Mouse (Mus musculus) midbrain, embryonic 16.5 days (tissue): Measurements from ENCODE around the gene Ttc28. TPM values are rescaled to one million over a fixed set of nuclear protein-coding genes. Genes with fewer than 3 reads are reported as not detected.

Source experiments
- ATAC-seq: fragments of 200-750 bp; cut with Nextera tagmentation; 2 replicates; pipeline ENCODE4 v1.8.0; 2017; ENCODE audit warnings: moderate TSS enrichment
- H3K27ac ChIP-seq: fragments of 300-500 bp; sonication (generic); 2 replicates; pipeline ENCODE4 v1.5.1; 2014; ENCODE audit warnings: mild to moderate bottlenecking, low read length, mixed read lengths
- H3K27me3 ChIP-seq: fragments of 300-500 bp; sonication (generic); 2 replicates; pipeline ENCODE4 v1.6.1; 2014; ENCODE audit warnings: low read depth, low read length, mixed read lengths; ENCODE audit not compliant: control insufficient read depth, insufficient read depth
- H3K36me3 ChIP-seq: fragments of 300-500 bp; sonication (generic); 2 replicates; pipeline ENCODE4 v1.6.1; 2014; ENCODE audit warnings: mild to moderate bottlenecking, low read length, moderate library complexity, mixed read lengths; ENCODE audit not compliant: control insufficient read depth, insufficient read depth
- H3K4me1 ChIP-seq: fragments of 300-500 bp; sonication (generic); 2 replicates; pipeline ENCODE4 v1.6.1; 2014; ENCODE audit warnings: mild to moderate bottlenecking, low read length, mixed read lengths; ENCODE audit not compliant: control insufficient read depth, insufficient read depth
- H3K4me2 ChIP-seq: fragments of 300-500 bp; sonication (generic); 2 replicates; pipeline ENCODE4 v1.6.1; 2014; ENCODE audit warnings: mild to moderate bottlenecking, low read length, mixed read lengths
- H3K4me3 ChIP-seq: fragments of 300-500 bp; sonication (generic); 2 replicates; pipeline ENCODE4 v1.5.1; 2014; ENCODE audit warnings: low read depth, mild to moderate bottlenecking, low read length, moderate library complexity, mixed read lengths
- H3K9ac ChIP-seq: fragments of 300-500 bp; sonication (generic); 2 replicates; pipeline ENCODE4 v1.6.1; 2014; ENCODE audit warnings: low read depth, low read length, mixed read lengths
- H3K9me3 ChIP-seq: fragments of 300-500 bp; sonication (generic); replicated peaks from 2 replicates; pipeline ENCODE4 v1.6.1; 2014; ENCODE audit warnings: mild to moderate bottlenecking, low read length, mixed read lengths; ENCODE audit not compliant: control insufficient read depth, poor library complexity, severe bottlenecking
- WGBS: fragments of 180-500 bp; shearing (Covaris S2); extraction: QIAGEN DNeasy Blood & Tissue Kit; methylation state at CpG from one replicate; pipeline ENCODE4 v1.1.7; 2014; 5-methylcytosine and 5-hydroxymethylcytosine counted together
- polyA plus RNA-seq: library from polyadenylated mRNA; unstranded; fragments of >200 nt; fragmentation: Nextera tagmentation; extraction: Ambion mirVana; gene quantifications from 2 replicates; pipeline ENCODE4 v1.2.1, GENCODE M21; 2015

Gene Ttc28
- polyA plus RNA-seq, 1 experiment from 2014 or later: 16.6 TPM

DNA sequence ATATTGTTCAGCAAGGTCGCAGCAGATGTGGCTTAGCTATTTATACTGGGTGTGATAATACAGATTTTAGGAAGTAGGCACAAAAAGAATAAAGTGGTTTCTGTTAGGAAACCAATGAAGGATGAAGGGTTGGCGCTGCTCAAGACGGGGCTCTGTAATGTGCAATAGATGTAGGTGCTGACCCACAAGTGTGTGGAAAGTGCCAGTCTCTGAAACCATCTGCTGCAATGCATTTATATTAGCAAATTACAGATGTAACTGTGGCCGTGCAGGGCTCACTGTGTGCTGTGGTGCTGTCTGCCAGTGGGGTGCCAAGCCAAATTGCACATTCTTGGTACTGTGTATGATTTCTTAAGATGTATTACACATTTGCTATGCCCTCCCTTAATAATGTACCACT is 81.3 kb downstream of the Ttc28 start:
- WGBS: 59% methylated on average over 4 of the region's 4 CpGs
- no peaks in the 10 kb centered on the region for H3K27me3 ChIP-seq
- no peak overlapping the region for H3K27ac ChIP-seq

GRCm38 (mm10) chr5:110967483-110968055 is 88.0 kb downstream of the Ttc28 start:
- no peak overlapping the region for H3K4me3 ChIP-seq
- H3K27ac ChIP-seq: 0 out of 2 replicates have a peak overlapping the region, but pooled peaks have one; percentile 26
- no peaks in the 10 kb centered on the region for H3K36me3 ChIP-seq
- no peaks in the 10 kb centered on the region for H3K9me3 ChIP-seq
- ATAC-seq: no peak
- H3K4me1 ChIP-seq: no peaks in the 10 kb centered on the region
- no peak overlapping the region for H3K9ac ChIP-seq
- H3K27me3 ChIP-seq: no peaks in the 10 kb centered on the region
- H3K4me2 ChIP-seq: no peak overlapping the region
- 67% methylated on average over 11 of the region's 11 CpGs for WGBS

More for the DNA sequence above, 81.3 kb downstream of the Ttc28 start:
- Histone ChIP-seq H3K9me3 (no peaks in the 10 kb centered on the region), H3K9ac (no peak overlapping the region), H3K4me3 (no peak overlapping the region), H3K36me3 (no peaks in the 10 kb centered on the region), H3K4me2 (no peak overlapping the region), H3K4me1 (no peaks in the 10 kb centered on the region; the same call in 1 of the 2 replicates)
- no peak for ATAC-seq

DNA sequence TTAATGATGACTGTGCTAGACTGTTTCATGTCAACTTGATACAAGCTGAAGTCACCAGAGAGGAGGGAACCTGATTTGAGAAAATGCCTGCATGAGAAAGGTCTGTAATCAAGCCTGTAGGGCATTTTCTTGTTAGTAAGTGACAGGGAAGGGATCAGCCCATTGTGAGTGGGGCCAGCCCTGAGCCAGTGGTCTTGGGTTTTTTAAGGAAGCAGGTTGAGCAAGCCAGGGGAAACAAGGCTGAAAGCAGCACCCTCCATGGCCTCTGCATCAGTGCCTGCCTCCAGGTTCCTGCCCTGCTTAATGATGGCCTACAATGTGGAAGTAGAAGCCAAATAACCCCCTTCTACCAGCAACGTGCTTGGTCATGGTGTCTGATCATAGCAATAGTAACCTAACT is 89.0 kb downstream of the Ttc28 start:
- Histone ChIP-seq H3K4me1 (no peaks in the 10 kb centered on the region), H3K27ac (no peak overlapping the region), H3K9ac (no peak overlapping the region), H3K4me3 (no peak overlapping the region), H3K4me2 (no peak overlapping the region), H3K9me3 (no peaks in the 10 kb centered on the region), H3K27me3 (no peaks in the 10 kb centered on the region), H3K36me3 (no peaks in the 10 kb centered on the region)
- 54% methylated on average over 1 of the region's 1 CpGs for WGBS
- ATAC-seq: no peak

DNA sequence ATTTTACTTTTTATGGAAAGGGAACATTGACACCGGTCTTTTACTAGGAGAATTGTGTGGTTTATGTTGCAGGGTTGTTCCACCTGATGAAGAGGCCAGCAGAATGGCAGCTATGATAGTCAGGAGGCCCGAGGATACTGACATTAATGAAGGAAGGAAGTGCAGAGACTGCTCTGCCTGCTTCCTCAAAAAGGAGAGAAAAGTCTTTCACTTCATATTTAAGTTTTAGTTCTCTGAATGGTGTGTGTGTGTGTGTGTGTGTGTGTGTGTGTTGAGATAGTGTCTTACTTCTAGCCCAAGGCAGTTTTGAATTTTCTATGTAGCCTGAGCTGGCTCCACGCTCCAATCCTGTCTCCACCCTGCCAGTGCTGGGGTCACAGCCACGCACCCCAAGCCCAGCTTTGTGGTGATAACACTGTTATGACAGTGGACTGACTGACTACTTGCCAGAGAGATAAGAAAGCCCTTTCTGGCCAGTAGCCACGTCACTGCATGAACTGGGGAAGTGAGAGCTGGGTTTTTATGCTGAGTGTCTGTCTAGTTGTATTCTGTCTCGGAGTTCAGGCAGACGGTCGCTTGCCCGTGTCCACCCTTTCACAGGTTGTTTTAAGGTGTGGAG is 90.7 kb downstream of the Ttc28 start:
- no peak for ATAC-seq
- Histone ChIP-seq H3K36me3 (no peaks in the 10 kb centered on the region), H3K27me3 (no peaks in the 10 kb centered on the region), H3K4me3 (no peak overlapping the region), H3K9me3 (no peaks in the 10 kb centered on the region), H3K9ac (no peak overlapping the region), H3K4me1 (no peaks in the 10 kb centered on the region), H3K4me2 (no peak overlapping the region), H3K27ac (no peak overlapping the region)
- 80% methylated on average over 9 of the region's 9 CpGs for WGBS

DNA sequence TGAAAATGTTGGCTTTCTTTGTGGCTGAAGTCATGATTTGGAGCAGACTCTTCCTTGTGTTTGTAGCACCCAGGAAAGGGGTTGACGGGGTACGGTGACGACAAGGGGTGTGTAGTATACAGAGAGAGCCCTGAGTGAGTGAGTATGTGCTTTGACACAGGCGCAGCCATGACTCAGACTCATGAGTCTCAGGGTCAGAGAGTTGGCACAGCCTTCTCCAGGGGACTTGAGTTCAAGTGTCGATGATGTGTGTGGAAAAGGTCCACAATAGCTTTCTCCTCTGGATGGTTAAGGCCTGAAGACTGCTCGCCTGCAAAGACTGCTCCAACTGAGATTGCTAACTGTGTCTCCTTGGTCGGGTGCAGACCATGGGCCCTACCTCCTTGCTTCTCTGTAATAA is 97.1 kb downstream of the Ttc28 start:
- 88% methylated on average over 7 of the region's 7 CpGs for WGBS
- no peaks in the 10 kb centered on the region for H3K36me3 ChIP-seq
- no peak overlapping the region for H3K27ac ChIP-seq
- peaks cover 10% of the 10 kb centered on the region for H3K4me1 ChIP-seq
- ATAC-seq: no peak
- H3K9ac ChIP-seq: no peak overlapping the region
- no peaks in the 10 kb centered on the region for H3K9me3 ChIP-seq
- no peak overlapping the region for H3K4me2 ChIP-seq
- no peak overlapping the region for H3K4me3 ChIP-seq
- no peaks in the 10 kb centered on the region; the same call in 1 of the 2 replicates for H3K27me3 ChIP-seq

- Histone ChIP-seq H3K9me3 (no peaks in the 10 kb centered on the region), H3K4me2 (no peak overlapping the region), H3K4me3 (no peak overlapping the region), H3K4me1 (peaks cover 20% of the 10 kb centered on the region), H3K9ac (no peak overlapping the region), H3K27ac (no peak overlapping the region), H3K27me3 (no peaks in the 10 kb centered on the region; the same call in 1 of the 2 replicates), H3K36me3 (no peaks in the 10 kb centered on the region)
- ATAC-seq: no peak
- 85% methylated on average over 4 of the region's 4 CpGs for WGBS
These were observed 98.2 kb downstream of the Ttc28 start for GRCm38 (mm10) chr5:110977796-110978195.

DNA sequence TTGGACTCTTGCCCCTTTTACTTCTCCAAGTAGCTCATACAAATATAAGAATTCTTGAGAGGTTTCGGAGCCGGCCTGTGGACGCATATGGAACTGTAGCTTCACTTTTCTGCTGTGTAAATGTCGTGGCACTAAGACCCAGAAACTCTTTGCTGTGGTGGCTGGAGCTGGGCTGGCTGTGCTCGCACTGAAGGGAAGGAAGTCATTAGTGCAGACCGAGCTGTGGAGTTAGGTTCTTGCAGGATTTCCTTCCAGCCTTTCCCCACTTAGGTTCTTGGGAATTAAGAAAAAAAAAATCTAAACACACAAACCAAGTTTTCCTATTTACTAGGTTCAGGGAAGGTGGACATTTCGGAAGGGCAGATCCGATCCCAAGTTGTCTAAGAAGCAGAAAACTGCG is 98.9 kb downstream of the Ttc28 start:
- 1% methylated on average over 9 of the region's 9 CpGs for WGBS
- H3K4me2 ChIP-seq: peak overlapping the region; percentile 66
- H3K4me1 ChIP-seq: peaks cover 25% of the 10 kb centered on the region
- H3K27me3 ChIP-seq: no peaks in the 10 kb centered on the region; the same call in 1 of the 2 replicates
- peak overlapping the region; percentile 89 for H3K27ac ChIP-seq
- peak overlapping the region; percentile 58 for H3K4me3 ChIP-seq
- peak overlapping the region; percentile 85 for H3K9ac ChIP-seq
- peak; percentile 89 for ATAC-seq
- no peaks in the 10 kb centered on the region for H3K36me3 ChIP-seq
- H3K9me3 ChIP-seq: no peaks in the 10 kb centered on the region

DNA sequence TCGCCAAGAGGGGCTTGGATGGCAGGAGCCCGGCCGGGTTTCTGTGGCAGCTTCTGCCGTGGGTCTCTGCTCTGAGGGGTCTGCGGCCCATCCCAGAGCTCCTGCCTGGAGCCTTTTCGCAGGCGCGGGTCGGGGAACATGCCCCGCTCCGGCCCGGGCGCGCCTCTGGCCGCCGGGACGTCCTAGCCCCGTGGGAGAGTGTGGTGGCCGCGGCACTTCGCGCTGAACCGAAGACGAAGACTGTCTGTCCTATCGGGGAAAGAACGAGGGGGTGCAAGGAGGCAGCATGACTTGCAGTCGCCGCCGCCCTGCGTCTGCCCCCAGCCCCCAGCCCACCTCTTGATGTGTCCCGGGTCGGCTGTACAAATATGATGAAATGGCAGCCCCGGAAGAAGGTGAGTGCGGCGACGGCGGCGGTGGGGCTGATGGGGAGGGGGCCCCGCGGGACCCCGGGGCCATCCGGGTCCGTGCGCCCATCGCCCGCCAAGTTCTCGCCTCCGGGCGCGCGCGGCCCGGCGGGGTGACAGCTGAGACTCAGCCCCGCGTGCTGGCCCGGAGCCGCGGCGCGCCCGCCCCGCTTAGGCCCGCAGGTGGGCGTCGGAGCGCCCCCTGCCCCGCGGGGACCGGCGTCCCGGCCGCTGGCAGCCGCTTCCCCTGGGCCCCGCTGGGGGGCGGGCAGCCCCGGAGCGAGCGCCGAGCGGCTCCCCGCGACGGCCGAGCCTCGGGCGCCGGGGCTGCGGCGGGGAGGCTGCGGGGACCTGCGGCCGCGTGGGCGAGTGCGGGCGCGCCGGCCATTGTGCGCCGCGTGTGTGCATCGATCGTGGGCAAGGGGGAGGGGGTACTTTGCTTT is 99.6 kb downstream of the Ttc28 start:
- Histone ChIP-seq H3K27me3 (no peaks in the 10 kb centered on the region; the same call in 1 of the 2 replicates), H3K27ac (peak overlapping the region; percentile 89), H3K9me3 (no peaks in the 10 kb centered on the region), H3K4me1 (peaks cover 30% of the 10 kb centered on the region), H3K4me3 (peak overlapping the region; percentile 58), H3K9ac (peak overlapping the region; percentile 85), H3K4me2 (peak overlapping the region; percentile 66), H3K36me3 (no peaks in the 10 kb centered on the region)
- WGBS: under 1% methylated on average over 84 of the region's 104 CpGs
- ATAC-seq: peak; percentile 30; the same call in 1 of the 2 replicates
